Mouse (Mus musculus): ENCODE data around the gene Nudt16l1. TPM values are rescaled to one million over a fixed set of nuclear protein-coding genes. Genes with fewer than 3 reads are reported as not detected.

Nudt16l1 gene
- total RNA-seq, 2 experiments from 2014 or later = 20.5 to 24.3 TPM

Other genes with a start within 250 kb of the Nudt16l1 start
- gene Nmral1, start 219.4 kb upstream of the Nudt16l1 start, total RNA-seq (2021) = 1 to 10 TPM; 2.4 to 2.7 TPM
- 10 to 100 TPM; 73.5 to 75.5 TPM for gene Hmox2, start 212.4 kb upstream of the Nudt16l1 start, total RNA-seq (2021)
- gene Cdip1, start 148.5 kb upstream of the Nudt16l1 start, total RNA-seq (2021) = 10 to 100 TPM; 65.3 to 66.9 TPM
- not detected for gene 4930562C15Rik, start 103.3 kb upstream of the Nudt16l1 start, total RNA-seq (2021)
- gene Ubald1, start 58.4 kb upstream of the Nudt16l1 start, total RNA-seq (2021) = 10 to 100 TPM; 20.2 to 20.9 TPM
- 100 to 1,000 TPM; 147 to 148 TPM for gene Mgrn1, start 52.5 kb upstream of the Nudt16l1 start, total RNA-seq (2021)
- 10 to 100 TPM; 13.8 to 14.1 TPM for gene Anks3, start 25.4 kb downstream of the Nudt16l1 start, total RNA-seq (2021)
- gene Sept12, start 59.1 kb downstream of the Nudt16l1 start, total RNA-seq (2021) = not detected
- gene Smim22, start 68.5 kb downstream of the Nudt16l1 start, total RNA-seq (2021) = not detected
- gene Rogdi, start 74.8 kb downstream of the Nudt16l1 start, total RNA-seq (2021) = 10 to 100 TPM; 20.8 to 22.4 TPM
- 10 to 100 TPM; 42.4 to 46.8 TPM for gene Glyr1, start 111.1 kb downstream of the Nudt16l1 start, total RNA-seq (2021)
- 10 to 100 TPM; 23.5 to 30.8 TPM for gene Ubn1, start 111.3 kb downstream of the Nudt16l1 start, total RNA-seq (2021)
- gene Ppl, start 193.7 kb downstream of the Nudt16l1 start, total RNA-seq (2021) = 1 to 10 TPM; 3.8 to 5.0 TPM
- gene Sec14l5, start 208.3 kb downstream of the Nudt16l1 start, total RNA-seq (2021) = under 1 TPM; 0.70 to 0.86 TPM

Data from heart, postnatal 25 days (tissue).